Mouse (Mus musculus): ENCODE data around the gene Cfap61.

Gene Cfap61

DNA sequence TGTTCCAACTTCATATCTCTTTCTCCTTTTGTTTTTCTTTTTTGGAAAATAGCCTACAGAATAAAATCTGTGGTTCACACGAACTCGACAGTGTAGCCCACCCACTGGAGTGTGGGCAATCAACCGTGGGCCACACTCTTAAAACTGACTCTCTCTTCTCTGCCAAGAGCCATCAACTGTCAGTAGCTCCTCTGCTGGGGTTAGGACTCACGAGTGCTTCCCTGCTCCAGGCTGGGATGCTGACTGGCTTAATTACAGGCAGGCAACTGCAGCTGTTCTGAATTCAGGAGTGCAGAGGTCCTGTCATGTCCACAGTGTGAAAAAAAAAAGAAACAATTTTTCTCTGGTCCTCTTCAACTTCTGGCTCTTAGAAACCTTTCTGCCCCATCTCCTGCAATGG lies 237.5 kb downstream of the Cfap61 start:
- DNase-seq = no peak

- peak in 1 of 2 experiments; percentile 40 for DNase-seq
Measured at GRCm38 (mm10) chr2:146174173-146174572, 239.6 kb downstream of the Cfap61 start.

DNA sequence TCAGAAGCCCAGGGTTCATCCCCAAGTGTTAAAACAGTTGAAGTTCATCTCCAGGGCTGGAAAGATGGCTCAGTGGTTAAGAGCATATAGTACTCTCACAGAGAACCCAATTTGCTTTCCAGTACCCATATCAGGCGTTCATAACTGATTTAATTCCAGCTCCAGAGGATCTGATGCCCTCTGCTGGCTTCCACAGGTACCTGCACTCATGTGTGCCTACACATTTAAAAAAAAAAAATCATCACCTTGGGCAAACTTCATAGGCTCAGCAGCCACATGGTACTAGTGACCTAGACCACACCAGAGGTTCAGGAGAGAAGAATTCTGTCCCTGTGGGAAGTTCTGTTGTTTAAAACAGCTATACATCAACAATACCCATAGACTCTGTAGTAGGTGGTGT lies 244.1 kb downstream of the Cfap61 start:
- no peak for DNase-seq

- peak in 1 of 2 experiments; percentile 17 for DNase-seq
Measured at GRCm38 (mm10) chr2:146183830-146184793, 249.5 kb downstream of the Cfap61 start.

DNA sequence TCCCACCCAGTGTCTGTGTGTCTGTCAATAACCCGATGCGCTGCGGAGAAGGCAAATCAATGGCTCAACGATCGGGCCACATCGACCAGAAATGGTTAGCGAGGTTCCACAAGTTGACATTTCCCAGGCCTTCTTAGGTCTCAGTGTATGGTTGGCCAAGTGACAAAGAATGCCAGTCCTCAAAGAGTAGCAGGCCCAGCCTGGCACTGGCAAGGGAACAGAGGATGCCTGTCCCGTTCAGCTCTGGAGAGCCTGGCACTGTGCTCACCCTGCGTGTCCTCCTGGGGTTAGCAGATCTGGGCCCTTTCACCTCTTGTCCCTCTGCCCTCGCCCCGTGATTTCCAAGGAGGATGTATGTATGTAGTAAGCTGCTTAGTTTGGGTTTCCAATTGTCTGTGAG lies 261.5 kb downstream of the Cfap61 start:
- no peak for DNase-seq

DNA sequence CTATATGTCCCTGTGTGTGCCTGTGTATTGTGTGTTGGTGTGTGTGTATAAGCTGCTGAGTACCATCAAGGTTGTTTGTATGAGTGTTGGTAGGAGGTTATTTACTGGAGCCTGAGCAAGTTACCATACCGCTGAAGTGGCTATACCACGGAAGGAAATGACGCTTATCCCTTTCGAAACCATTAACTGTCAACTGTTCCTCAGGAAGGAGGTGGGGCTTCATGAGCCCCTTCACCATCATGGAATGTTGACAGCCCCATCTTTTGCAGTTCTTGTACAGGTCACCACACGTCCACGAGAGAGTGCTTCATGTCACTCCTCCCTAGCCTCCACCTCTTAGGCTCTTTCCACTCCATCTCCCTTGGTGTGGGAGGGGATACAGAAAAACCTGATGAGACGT lies 263.4 kb downstream of the Cfap61 start:
- no peak for DNase-seq

GRCm38 (mm10) chr2:146210968-146211367 lies 276.4 kb downstream of the Cfap61 start:
- DNase-seq = no peak

DNA sequence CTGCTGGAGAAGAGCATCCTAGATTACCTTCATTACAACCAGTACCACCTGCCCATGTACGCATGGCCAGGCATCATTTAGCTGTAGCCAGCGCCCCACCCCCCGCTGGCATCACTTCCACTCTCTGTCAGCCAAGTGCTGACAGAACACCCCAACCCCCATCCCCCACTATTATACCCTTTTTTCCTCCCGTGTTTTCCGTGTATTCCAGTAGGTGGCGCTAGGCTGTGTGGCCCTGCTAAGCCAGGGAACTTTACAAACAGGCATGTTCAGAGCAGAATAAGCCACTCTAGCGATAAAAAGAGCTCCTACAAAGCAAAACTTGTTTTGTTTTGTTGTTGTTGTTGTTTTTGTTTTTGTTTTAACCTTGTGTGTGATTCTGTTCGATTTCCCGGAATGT lies 280.1 kb downstream of the Cfap61 start:
- DNase-seq = peak; percentile 32 to 63

DNA sequence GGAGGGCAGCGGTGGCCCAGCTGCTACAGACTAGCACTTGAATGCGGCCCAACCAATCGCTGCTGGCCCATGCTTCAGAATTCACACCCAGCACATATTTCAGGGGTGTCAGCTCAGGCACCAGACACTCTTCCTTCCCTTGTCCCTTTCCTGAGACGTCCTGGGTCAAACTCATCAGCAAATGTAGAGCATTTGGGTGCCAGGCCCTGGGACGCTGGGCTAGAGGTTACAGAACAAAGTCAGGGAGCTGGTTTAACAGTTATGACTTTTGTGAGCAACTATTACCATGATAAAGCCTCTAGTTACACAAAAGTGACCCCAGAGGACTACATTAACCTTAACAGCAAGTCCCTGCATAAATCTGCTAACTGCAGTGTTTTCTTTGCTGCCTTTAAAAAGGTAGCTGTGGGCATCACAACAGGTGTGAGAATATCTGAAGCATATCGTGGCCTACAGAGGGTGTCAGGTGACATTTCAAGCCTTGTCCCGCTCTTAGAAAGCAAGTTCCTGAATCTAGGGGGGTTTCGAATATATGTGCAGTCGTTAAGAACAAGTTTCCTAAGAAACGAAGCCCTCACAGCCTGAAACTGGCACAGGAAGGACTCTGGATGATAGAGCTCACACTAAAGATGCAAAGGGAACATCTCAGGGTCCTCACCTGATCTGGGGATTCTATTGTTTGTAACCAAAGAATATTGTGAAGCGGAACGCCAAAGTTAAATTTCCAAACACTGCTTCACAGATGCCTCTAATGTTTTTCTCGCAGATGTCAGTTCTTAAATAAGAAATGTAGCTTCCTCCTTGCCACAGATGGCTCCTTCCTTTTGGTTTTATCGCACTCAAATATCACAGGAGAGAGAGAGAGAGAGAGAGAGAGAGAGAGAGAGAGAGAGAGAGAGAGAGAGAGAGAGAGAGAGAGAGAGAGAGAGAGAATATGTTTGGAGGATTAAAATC lies 281.8 kb downstream of the Cfap61 start:
- no peak for DNase-seq

DNA sequence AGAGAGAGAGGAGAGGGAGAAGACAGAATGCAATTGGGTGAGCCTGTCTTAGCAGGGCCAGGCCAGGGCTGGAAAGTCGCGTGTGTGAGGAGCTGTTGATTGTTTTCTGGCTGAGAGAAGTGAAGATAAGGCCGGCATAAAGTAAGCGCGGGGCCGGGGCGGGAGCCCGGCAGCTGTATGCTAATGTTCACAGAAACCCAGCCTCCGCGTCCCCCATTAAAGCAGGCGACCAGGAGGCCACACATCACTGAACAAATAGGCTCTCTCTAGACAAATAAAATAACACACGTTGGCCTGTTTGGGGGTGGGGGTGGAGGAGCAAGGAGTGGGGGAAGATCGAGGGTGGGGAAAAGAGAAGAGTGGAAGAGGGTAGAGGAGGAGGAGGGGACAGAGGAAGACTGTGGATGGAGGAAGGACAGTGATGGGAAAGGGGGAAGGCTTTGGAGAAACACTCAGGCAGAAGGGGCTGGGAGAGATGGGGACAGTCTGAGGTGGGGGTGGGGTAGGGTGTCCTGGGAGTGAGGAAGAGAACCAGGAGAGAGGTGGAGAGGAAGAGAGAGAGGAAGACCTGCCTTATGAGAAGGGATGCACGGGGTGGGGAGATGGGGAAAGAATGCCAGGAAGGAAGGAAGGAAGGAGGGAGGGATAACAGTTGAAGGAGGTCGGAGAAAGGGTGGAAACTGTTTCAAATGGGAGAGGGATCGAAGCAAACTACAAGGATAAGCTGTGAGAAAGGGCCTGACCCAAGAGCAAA lies 282.8 kb downstream of the Cfap61 start:
- DNase-seq = no peak

GRCm38 (mm10) chr2:146218161-146218691 lies 283.6 kb downstream of the Cfap61 start:
- peak; percentile 22 to 24 for DNase-seq

- no peak for DNase-seq
Measured at GRCm38 (mm10) chr2:146218881-146219535, 284.4 kb downstream of the Cfap61 start.

DNA sequence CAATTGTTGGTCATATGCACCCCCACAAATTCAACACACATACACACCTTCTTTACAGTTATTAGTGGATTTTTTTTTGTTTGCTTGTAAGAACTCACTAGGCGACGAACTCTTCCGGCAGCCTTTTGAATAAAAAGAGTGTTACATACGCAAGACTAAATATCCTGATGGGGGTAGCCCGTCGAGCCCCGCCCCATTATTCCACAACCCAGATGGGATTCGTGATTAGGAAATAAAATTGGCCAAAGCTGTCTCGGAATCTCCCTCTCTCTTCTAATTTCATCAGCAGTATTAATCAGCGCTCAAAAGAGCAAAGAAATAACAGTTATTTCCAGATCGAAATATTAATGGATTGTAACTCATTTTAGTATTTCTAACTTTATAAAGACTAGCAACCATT lies 285.2 kb downstream of the Cfap61 start:
- DNase-seq = no peak

DNA sequence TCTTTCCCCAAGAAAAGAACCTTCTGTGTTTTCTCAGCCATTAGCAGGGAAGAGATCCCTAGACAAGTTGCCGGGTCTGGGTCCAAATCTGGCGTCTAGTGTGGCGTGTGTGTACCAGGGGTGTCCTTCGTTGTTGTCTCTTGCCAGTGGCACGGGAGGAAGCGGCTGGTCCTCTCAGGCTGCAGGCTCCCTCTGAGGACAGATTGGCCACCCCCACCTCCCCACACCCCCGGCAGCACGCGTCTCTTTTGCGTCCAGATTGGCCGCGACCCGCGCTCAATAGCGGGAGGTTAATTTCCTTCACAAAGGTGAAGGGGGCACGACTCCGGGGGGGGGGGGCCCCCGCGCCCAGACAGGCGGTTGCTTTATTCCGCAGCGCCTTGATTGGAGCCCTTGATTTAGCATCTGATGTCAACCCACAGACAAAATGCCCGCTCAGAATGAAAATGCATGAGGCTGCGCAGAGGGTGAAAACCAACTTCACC lies 286.0 kb downstream of the Cfap61 start:
- DNase-seq = peak in 1 of 2 experiments; percentile 19

DNA sequence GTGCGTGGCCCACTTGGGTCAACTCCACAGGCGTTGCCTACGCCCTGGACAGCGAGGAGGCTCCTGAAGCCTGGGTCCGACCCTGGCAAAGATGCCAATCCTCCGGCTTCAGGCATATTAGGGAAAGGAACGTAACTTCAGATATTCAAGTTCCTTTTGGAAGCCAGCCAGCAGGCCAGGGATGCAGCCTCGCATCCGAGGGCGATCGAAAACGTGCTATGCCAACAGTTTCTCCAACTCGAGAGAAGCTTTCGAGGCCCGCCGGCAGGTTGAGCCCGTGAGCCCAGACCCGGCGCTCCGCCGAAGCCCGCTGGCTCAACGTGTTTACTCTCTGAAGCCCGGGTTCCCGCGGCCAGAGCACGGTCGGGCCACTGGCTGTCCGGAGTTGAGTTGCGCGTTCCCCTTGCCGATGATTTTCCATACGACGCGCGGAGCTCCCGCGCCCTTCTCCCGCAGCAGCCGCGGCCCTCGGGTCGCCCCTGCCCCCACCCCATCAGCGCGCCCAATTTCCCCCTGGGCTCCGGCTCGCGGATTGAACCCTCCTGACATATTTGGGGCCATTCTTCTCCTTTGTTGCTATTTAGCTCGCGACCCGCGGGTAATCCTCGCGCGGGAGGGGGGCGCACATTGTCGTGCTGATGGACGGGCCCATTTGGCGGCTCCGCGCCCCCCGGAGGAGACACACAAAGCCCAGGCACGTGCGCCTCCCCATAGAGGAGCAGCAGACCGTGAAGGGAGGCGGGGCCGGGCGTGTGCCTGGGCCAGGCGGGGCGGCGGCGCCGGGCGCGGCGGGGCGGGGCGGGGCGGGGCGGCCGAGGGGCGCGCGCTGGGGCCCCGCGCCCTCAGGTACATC lies 286.7 kb downstream of the Cfap61 start, which contains the start of gene Insm1:
Insm1 (plus strand) TSS at position 846 of the 853 bp plus-strand sequence.
- DNase-seq = peak; percentile 60 to 67

DNA sequence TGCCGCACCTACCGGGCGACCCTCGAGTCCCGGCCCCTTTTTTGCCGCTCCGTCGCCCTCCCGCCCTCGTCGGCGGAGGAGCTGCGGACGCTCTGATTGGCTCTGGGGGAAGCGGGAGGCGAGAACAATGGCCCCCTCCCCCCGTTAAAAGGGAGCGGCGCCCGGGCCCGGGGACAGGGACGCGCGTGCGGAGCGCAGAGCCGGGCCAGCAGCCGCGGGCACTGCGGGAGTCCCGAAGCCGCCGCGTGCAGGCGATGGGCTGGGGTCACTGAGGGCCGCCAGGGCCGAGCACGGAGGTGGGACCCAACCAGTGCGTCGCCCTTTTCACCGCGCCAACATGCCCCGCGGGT lies 287.3 kb downstream of the Cfap61 start:
- DNase-seq = peak; percentile 40 to 50

GRCm38 (mm10) chr2:146222279-146223175 lies 287.9 kb downstream of the Cfap61 start:
- DNase-seq = peak; percentile 40 to 47

DNA sequence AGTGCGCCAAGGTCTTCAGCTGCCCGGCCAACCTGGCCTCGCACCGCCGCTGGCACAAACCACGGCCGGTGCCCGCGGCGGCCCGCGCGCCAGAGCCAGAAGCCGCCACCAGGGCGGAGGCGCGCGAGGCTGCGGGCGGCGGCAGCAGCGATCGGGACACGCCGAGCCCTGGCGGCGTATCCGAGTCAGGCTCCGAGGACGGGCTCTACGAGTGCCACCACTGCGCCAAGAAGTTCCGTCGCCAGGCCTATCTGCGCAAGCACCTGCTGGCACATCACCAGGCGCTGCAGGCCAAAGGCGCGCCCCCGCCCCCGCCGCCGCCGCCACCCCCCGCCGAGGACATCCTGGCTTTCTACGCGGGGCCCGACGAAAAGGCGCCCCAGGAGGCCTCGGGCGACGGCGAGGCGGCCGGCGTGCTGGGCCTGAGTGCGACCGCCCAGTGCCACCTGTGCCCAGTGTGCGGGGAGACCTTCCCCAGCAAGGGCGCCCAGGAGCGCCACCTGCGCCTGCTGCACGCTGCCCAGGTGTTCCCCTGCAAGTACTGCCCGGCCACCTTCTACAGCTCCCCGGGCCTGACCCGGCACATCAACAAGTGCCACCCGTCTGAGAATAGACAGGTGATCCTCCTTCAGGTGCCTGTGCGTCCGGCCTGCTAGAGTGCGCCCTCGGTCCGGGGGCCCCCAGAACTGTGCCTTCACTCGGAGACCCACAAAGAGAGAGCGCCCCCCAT lies 288.8 kb downstream of the Cfap61 start:
- peak in 1 of 2 experiments; percentile 58 for DNase-seq

DNA sequence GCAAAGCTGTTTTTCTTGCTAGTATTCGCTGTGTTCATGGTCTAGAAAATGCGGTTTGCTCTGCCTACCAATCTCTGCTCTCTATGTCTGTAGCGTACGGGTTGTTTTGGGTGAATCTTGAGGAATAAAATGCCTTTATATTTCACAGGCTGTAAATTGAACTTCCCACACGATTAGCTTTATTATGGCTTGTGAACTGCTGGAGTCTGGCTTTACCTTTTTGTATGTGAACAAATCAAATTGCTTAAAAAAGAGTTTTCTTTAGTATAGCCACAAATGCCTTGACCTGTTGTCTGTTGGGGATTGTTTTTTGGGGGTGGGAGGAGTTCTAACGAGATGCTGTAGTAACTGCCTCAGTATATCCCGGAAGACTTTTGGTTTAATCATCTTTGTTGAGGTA lies 289.6 kb downstream of the Cfap61 start:
- DNase-seq = no peak
